Mouse (Mus musculus) embryo, embryonic 11 days (tissue): ENCODE results near the gene Hp1bp3.

Source experiments
- DNase-seq: peaks from one replicate; pipeline ENCODE4 v3.0.0-alpha.2; 2015

The Hp1bp3 gene

GRCm38 (mm10) chr4:138216200-138216890 lies at the start of gene Hp1bp3:
Hp1bp3 (plus strand) TSS chr4:138216296.
- DNase-seq: peak; percentile 91

- no peak for DNase-seq
Observed at GRCm38 (mm10) chr4:138166519-138166918, 49.6 kb upstream of the Hp1bp3 start.

- no peak for DNase-seq
Observed at GRCm38 (mm10) chr4:138168162-138168561, 47.9 kb upstream of the Hp1bp3 start.

- no peak for DNase-seq
Observed at GRCm38 (mm10) chr4:138169420-138169819, 46.7 kb upstream of the Hp1bp3 start.

GRCm38 (mm10) chr4:138172686-138173085 lies 43.4 kb upstream of the Hp1bp3 start:
- no peak for DNase-seq

GRCm38 (mm10) chr4:138179391-138179790 lies 36.7 kb upstream of the Hp1bp3 start:
- no peak for DNase-seq

- no peak for DNase-seq
Observed at GRCm38 (mm10) chr4:138180719-138181118, 35.4 kb upstream of the Hp1bp3 start.

GRCm38 (mm10) chr4:138184056-138184455 lies 32.0 kb upstream of the Hp1bp3 start:
- DNase-seq: no peak

- no peak for DNase-seq
Observed at GRCm38 (mm10) chr4:138184573-138184981, 31.5 kb upstream of the Hp1bp3 start.

- no peak for DNase-seq
Observed at GRCm38 (mm10) chr4:138185961-138186360, 30.1 kb upstream of the Hp1bp3 start.

GRCm38 (mm10) chr4:138187995-138188394 lies 28.1 kb upstream of the Hp1bp3 start:
- no peak for DNase-seq

GRCm38 (mm10) chr4:138192561-138192960 lies 23.5 kb upstream of the Hp1bp3 start:
- DNase-seq: no peak

- no peak for DNase-seq
Observed at GRCm38 (mm10) chr4:138200769-138201168, 15.3 kb upstream of the Hp1bp3 start.

GRCm38 (mm10) chr4:138201696-138202095 lies 14.4 kb upstream of the Hp1bp3 start:
- DNase-seq: no peak

- no peak for DNase-seq
Observed at GRCm38 (mm10) chr4:138210116-138210515, 6.0 kb upstream of the Hp1bp3 start.

- DNase-seq: no peak
Observed at GRCm38 (mm10) chr4:138213861-138214260, 2.2 kb upstream of the Hp1bp3 start.

GRCm38 (mm10) chr4:138215671-138216199 lies 361 bp upstream of the Hp1bp3 start:
- peak; percentile 4 for DNase-seq

- DNase-seq: peak; percentile 98
Observed at GRCm38 (mm10) chr4:138216891-138217392, 846 bp downstream of the Hp1bp3 start.

- no peak for DNase-seq
Observed at GRCm38 (mm10) chr4:138217441-138217840, 1.3 kb downstream of the Hp1bp3 start.

GRCm38 (mm10) chr4:138217951-138218685 lies 2.0 kb downstream of the Hp1bp3 start:
- no peak for DNase-seq

- no peak for DNase-seq
Observed at GRCm38 (mm10) chr4:138219331-138219730, 3.2 kb downstream of the Hp1bp3 start.

GRCm38 (mm10) chr4:138220761-138221160 lies 4.7 kb downstream of the Hp1bp3 start:
- no peak for DNase-seq

- no peak for DNase-seq
Observed at GRCm38 (mm10) chr4:138221406-138221805, 5.3 kb downstream of the Hp1bp3 start.

- no peak for DNase-seq
Observed at GRCm38 (mm10) chr4:138222396-138222795, 6.3 kb downstream of the Hp1bp3 start.
